Mouse (Mus musculus): ENCODE results near the gene Cdx2. TPM values are rescaled to one million over a fixed set of nuclear protein-coding genes. Genes with fewer than 3 reads are reported as not detected.

Cdx2 gene
- total RNA-seq, 2 experiments from 2014 or later: not detected

- DNase-seq (ENCODE audit: low spot score in 2 of 2): no peak
Measured at GRCm38 (mm10) chr5:147317321-147317720, 10.3 kb upstream of the Cdx2 start.

GRCm38 (mm10) chr5:147315432-147316075, 8.5 kb upstream of the Cdx2 start:
- DNase-seq (ENCODE audit: low spot score in 2 of 2): no peak

- DNase-seq (ENCODE audit: low spot score in 2 of 2): no peak
Measured at GRCm38 (mm10) chr5:147314646-147315431, 7.8 kb upstream of the Cdx2 start.

- DNase-seq (ENCODE audit: low spot score in 2 of 2): no peak
Measured at GRCm38 (mm10) chr5:147312830-147313685, 6.0 kb upstream of the Cdx2 start.

- no peak for DNase-seq (ENCODE audit: low spot score in 2 of 2)
Measured at GRCm38 (mm10) chr5:147309786-147310185, 2.7 kb upstream of the Cdx2 start.

GRCm38 (mm10) chr5:147308451-147308850, 1.4 kb upstream of the Cdx2 start:
- DNase-seq (ENCODE audit: low spot score in 2 of 2): no peak

GRCm38 (mm10) chr5:147307398-147307785, 322 bp upstream of the Cdx2 start:
- no peak for DNase-seq (ENCODE audit: low spot score in 2 of 2)

- DNase-seq (ENCODE audit: low spot score in 2 of 2): no peak
Measured at GRCm38 (mm10) chr5:147305856-147306637, 1.0 kb downstream of the Cdx2 start.

GRCm38 (mm10) chr5:147305166-147305565, 1.9 kb downstream of the Cdx2 start:
- DNase-seq (ENCODE audit: low spot score in 2 of 2): no peak

- no peak for DNase-seq (ENCODE audit: low spot score in 2 of 2)
Measured at GRCm38 (mm10) chr5:147304276-147305155, 2.6 kb downstream of the Cdx2 start.

- DNase-seq (ENCODE audit: low spot score in 2 of 2): no peak
Measured at GRCm38 (mm10) chr5:147302746-147303400, 4.2 kb downstream of the Cdx2 start.

- DNase-seq (ENCODE audit: low spot score in 2 of 2): no peak
Measured at GRCm38 (mm10) chr5:147302141-147302540, 4.9 kb downstream of the Cdx2 start.

GRCm38 (mm10) chr5:147301781-147302070, 5.3 kb downstream of the Cdx2 start:
- no peak for DNase-seq (ENCODE audit: low spot score in 2 of 2)

GRCm38 (mm10) chr5:147300917-147301780, 5.9 kb downstream of the Cdx2 start:
- no peak for DNase-seq (ENCODE audit: low spot score in 2 of 2)

GRCm38 (mm10) chr5:147300001-147300363, 7.1 kb downstream of the Cdx2 start:
- no peak for DNase-seq (ENCODE audit: low spot score in 2 of 2)

- peak in 1 of 2 experiments; percentile 34 for DNase-seq (ENCODE audit: low spot score in 2 of 2)
Measured at GRCm38 (mm10) chr5:147299255-147300000, 7.6 kb downstream of the Cdx2 start.

GRCm38 (mm10) chr5:147297249-147297648, 9.8 kb downstream of the Cdx2 start:
- DNase-seq (ENCODE audit: low spot score in 2 of 2): no peak

- DNase-seq (ENCODE audit: low spot score in 2 of 2): no peak
Measured at GRCm38 (mm10) chr5:147294121-147294520, 12.9 kb downstream of the Cdx2 start.
